Mouse (Mus musculus) mouse embryonic stem cell (cell line): ENCODE data around the gene Cradd.

Experiments used
- in situ Hi-C, 2 experiments: fragments of 300-500 bp; cut with MboI; formaldehyde crosslinking; loops; 1 replicate in 1 of 2; 3 replicates in 1 of 2; pipeline ENCODE4 v1.14.3; 2019 to 2020; ENCODE audit warnings: low sequenced_read_pairs in 2 of 2, low pct_unique_long_range_greater_than_20kb in 1 of 2, mixed read lengths in 1 of 2; ENCODE audit not compliant: unreplicated experiment in 1 of 2

Gene Cradd

GRCm38 (mm10) chr10:95193875-95194281 is 130.1 kb downstream of the Cradd start:
- in situ Hi-C loops, result no loop called here

- in situ Hi-C loops, result no loop called here
Measured at GRCm38 (mm10) chr10:95191881-95192280, 132.1 kb downstream of the Cradd start.

- in situ Hi-C loops, result no loop called here
Measured at GRCm38 (mm10) chr10:95191151-95191655, 132.7 kb downstream of the Cradd start.

GRCm38 (mm10) chr10:95189550-95190211 is 134.3 kb downstream of the Cradd start:
- in situ Hi-C loops, result no loop called here

- in situ Hi-C loops, result no loop called here
Measured at GRCm38 (mm10) chr10:95184210-95184609, 139.7 kb downstream of the Cradd start.

- in situ Hi-C loops, result no loop called here
Measured at GRCm38 (mm10) chr10:95183051-95183450, 140.9 kb downstream of the Cradd start.

- in situ Hi-C loops, result no loop called here
Measured at GRCm38 (mm10) chr10:95182405-95182804, 141.5 kb downstream of the Cradd start.

- in situ Hi-C loops, result no loop called here
Measured at GRCm38 (mm10) chr10:95181553-95181952, 142.4 kb downstream of the Cradd start.

- in situ Hi-C loops, result no loop called here
Measured at GRCm38 (mm10) chr10:95180900-95181299, 143.0 kb downstream of the Cradd start.

- in situ Hi-C loops, result no loop called here
Measured at GRCm38 (mm10) chr10:95180177-95180576, 143.8 kb downstream of the Cradd start.

GRCm38 (mm10) chr10:95178785-95179184 is 145.1 kb downstream of the Cradd start:
- in situ Hi-C loops, result no loop called here

- in situ Hi-C loops, result no loop called here
Measured at GRCm38 (mm10) chr10:95175423-95176120, 148.4 kb downstream of the Cradd start.

- in situ Hi-C loops, result no loop called here
Measured at GRCm38 (mm10) chr10:95174260-95174659, 149.7 kb downstream of the Cradd start.

GRCm38 (mm10) chr10:95170721-95171354 is 153.1 kb downstream of the Cradd start:
- in situ Hi-C loops, result no loop called here

GRCm38 (mm10) chr10:95164949-95165348 is 159.0 kb downstream of the Cradd start:
- in situ Hi-C loops, result no loop called here

- in situ Hi-C loops, result no loop called here
Measured at GRCm38 (mm10) chr10:95162691-95163374, 161.1 kb downstream of the Cradd start.

GRCm38 (mm10) chr10:95159675-95160256 is 164.2 kb downstream of the Cradd start:
- in situ Hi-C loops, result no loop called here

- in situ Hi-C loops, result no loop called here
Measured at GRCm38 (mm10) chr10:95156410-95156809, 167.5 kb downstream of the Cradd start.

- in situ Hi-C loops, result no loop called here
Measured at GRCm38 (mm10) chr10:95154675-95155074, 169.3 kb downstream of the Cradd start.
